Comparison of ENCODE assay signal across 9 mouse cellular contexts in genomic region chr1:38627683-38628361, GRCm38 (mm10). TPM values are rescaled to one million over a fixed set of nuclear protein-coding genes. Genes with fewer than 3 reads are reported as not detected.
DNase-seq lines count a peak whose midpoint lies in the region; ATAC-seq and TF ChIP-seq lines count a peak whose summit lies in the region.
"Had no signal": no experiment of that assay in that cellular context is flagged by ENCODE, and none has a peak within 500 bp of the region (broad histone marks: within the 10 kb centered on the region; RNA-seq: fewer than 3 reads in every experiment).

No protein-coding gene starts in this region.

- DNase-seq in gastrocnemius, adult 2 months: peak; percentile 22
- no peak for DNase-seq in gastrocnemius, adult 18-20 months (ENCODE audit: low spot score)
- no peak for DNase-seq in ES-E14 (ENCODE audit: low read depth, low spot score)
- DNase-seq in spleen, adult 18-20 months: no peak

- no peaks in the 10 kb centered on the region for H3K36me3 ChIP-seq in ES-E14 (ENCODE audit: control insufficient read depth, insufficient read depth, low read length, poor library complexity, severe bottlenecking)
- H3K36me3 ChIP-seq in forebrain, embryonic 16.5 days (ENCODE audit: control insufficient read depth, insufficient read depth): no peaks in the 10 kb centered on the region
- no peaks in the 10 kb centered on the region for H3K36me3 ChIP-seq in hindbrain, embryonic 15.5 days
- no peaks in the 10 kb centered on the region for H3K36me3 ChIP-seq in limb, embryonic 15.5 days
- H3K36me3 ChIP-seq in neural tube, embryonic 12.5 days: no peaks in the 10 kb centered on the region

- peak overlapping the region; percentile 74 for H3K9ac ChIP-seq in ES-E14 (ENCODE audit: insufficient read depth, low read depth, low read length, poor library complexity, severe bottlenecking)
- H3K9ac ChIP-seq in forebrain, embryonic 16.5 days (replicated peaks; ENCODE audit: low read depth, low read length): peak overlapping the region; percentile 97
- H3K9ac ChIP-seq in hindbrain, embryonic 15.5 days: peak overlapping the region; percentile 96
- peak overlapping the region; percentile 68 for H3K9ac ChIP-seq in limb, embryonic 15.5 days
- H3K9ac ChIP-seq in neural tube, embryonic 12.5 days: peak overlapping the region; percentile 90

- peak overlapping the region; percentile 66 for H3K27ac ChIP-seq in gastrocnemius, adult 2 months
- no peak overlapping the region for H3K27ac ChIP-seq in ES-E14 (ENCODE audit: insufficient read depth, low read depth, low read length, poor library complexity, severe bottlenecking)
- peak overlapping the region; percentile 93 for H3K27ac ChIP-seq in forebrain, embryonic 16.5 days (ENCODE audit: low read length)
- peak overlapping the region; percentile 97 for H3K27ac ChIP-seq in hindbrain, embryonic 15.5 days (replicated peaks)
- H3K27ac ChIP-seq in limb, embryonic 15.5 days: peak overlapping the region; percentile 93
- H3K27ac ChIP-seq in neural tube, embryonic 12.5 days: peak overlapping the region; percentile 92

- under 1% methylated on average over 31 of the region's 42 CpGs for WGBS in forebrain, embryonic 16.5 days
- under 1% methylated on average over 37 of the region's 42 CpGs for WGBS in hindbrain, embryonic 15.5 days
- WGBS in limb, embryonic 15.5 days: under 1% methylated on average over 41 of the region's 42 CpGs
- under 1% methylated on average over 39 of the region's 42 CpGs for WGBS in neural tube, embryonic 12.5 days

- H3K4me2 ChIP-seq in forebrain, embryonic 16.5 days (ENCODE audit: low read length): peak overlapping the region; percentile 56
- H3K4me2 ChIP-seq in hindbrain, embryonic 15.5 days: peak overlapping the region; percentile 91
- peak overlapping the region; percentile 74 for H3K4me2 ChIP-seq in limb, embryonic 15.5 days
- peak overlapping the region; percentile 88 for H3K4me2 ChIP-seq in neural tube, embryonic 12.5 days (replicated peaks)

- peak; percentile 60 for ATAC-seq in forebrain, embryonic 16.5 days
- ATAC-seq in hindbrain, embryonic 15.5 days (ENCODE audit: low FRiP score, low read depth): peak; percentile 40; the same call in 1 of the 2 replicates
- ATAC-seq in limb, embryonic 15.5 days (ENCODE audit: insufficient number of reproducible peaks, low FRiP score, low TSS enrichment, low read depth): peak; percentile 56
- peak; percentile 61 for ATAC-seq in neural tube, embryonic 12.5 days (ENCODE audit: low FRiP score, low read depth)

- no peaks in the 10 kb centered on the region for H3K27me3 ChIP-seq in forebrain, embryonic 16.5 days (replicated peaks; ENCODE audit: control insufficient read depth, insufficient read depth, low read length)
- no peaks in the 10 kb centered on the region for H3K27me3 ChIP-seq in hindbrain, embryonic 15.5 days
- peaks cover 19% of the 10 kb centered on the region; the same call in 1 of the 2 replicates for H3K27me3 ChIP-seq in limb, embryonic 15.5 days
- H3K27me3 ChIP-seq in neural tube, embryonic 12.5 days (replicated peaks): no peaks in the 10 kb centered on the region
- H3K27me3 ChIP-seq: CH12.LX had no signal

- TF ChIP-seq CTCF in gastrocnemius, adult 2 months (IDR thresholded peaks at IDR 0.05): no peak

- peaks cover 0 to 12% of the 10 kb centered on the region in 2 experiments; a peak in 1 of 4 replicates for H3K4me1 ChIP-seq in ES-E14 (ENCODE audit: control insufficient read depth in 2 of 2, insufficient read depth in 2 of 2, low read length in 2 of 2, poor library complexity in 1 of 2)
- H3K4me1 ChIP-seq in forebrain, embryonic 16.5 days (replicated peaks; ENCODE audit: control insufficient read depth, insufficient read depth, low read length): peaks cover 52% of the 10 kb centered on the region
- peaks cover 59% of the 10 kb centered on the region for H3K4me1 ChIP-seq in hindbrain, embryonic 15.5 days (replicated peaks)
- H3K4me1 ChIP-seq in limb, embryonic 15.5 days: peaks cover 41% of the 10 kb centered on the region
- peaks cover 41% of the 10 kb centered on the region for H3K4me1 ChIP-seq in neural tube, embryonic 12.5 days

- intact Hi-C loops in gastrocnemius, adult 2 months (cut with DNase I): loop anchor here (5.0 kb wide), 2 partner anchors 236 to 441 kb away; no protein-coding TSS in a partner anchor

- peak overlapping the region; percentile 85 for H3K4me3 ChIP-seq in gastrocnemius, adult 2 months
- H3K4me3 ChIP-seq in ES-E14 (ENCODE audit: insufficient read depth in 1 of 2, low read depth in 1 of 2, low read length in 2 of 2, poor library complexity in 1 of 2, severe bottlenecking in 1 of 2): peak overlapping the region; percentile 74 to 87
- H3K4me3 ChIP-seq in forebrain, embryonic 16.5 days (replicated peaks; ENCODE audit: low read length): peak overlapping the region; percentile 98
- peak overlapping the region; percentile 97 for H3K4me3 ChIP-seq in hindbrain, embryonic 15.5 days
- peak overlapping the region; percentile 81 for H3K4me3 ChIP-seq in limb, embryonic 15.5 days
- peak overlapping the region; percentile 87 for H3K4me3 ChIP-seq in neural tube, embryonic 12.5 days

- H3K9me3 ChIP-seq in ES-E14 (ENCODE audit: control insufficient read depth, insufficient read depth, low read depth, low read length): no peaks in the 10 kb centered on the region
- H3K9me3 ChIP-seq in forebrain, embryonic 16.5 days (ENCODE audit: control insufficient read depth, low read length): no peaks in the 10 kb centered on the region
- no peaks in the 10 kb centered on the region for H3K9me3 ChIP-seq in hindbrain, embryonic 15.5 days
- H3K9me3 ChIP-seq in limb, embryonic 15.5 days: no peaks in the 10 kb centered on the region
- no peaks in the 10 kb centered on the region for H3K9me3 ChIP-seq in neural tube, embryonic 12.5 days

- in situ Hi-C loops in ES-E14 (cut with MboI; ENCODE audit: low sequenced_read_pairs in 2 of 2, unreplicated experiment in 2 of 2): no loop called here

TF ChIP-seq in ES-E14, 5 proteins besides CTCF, POLR2A, EP300 and RAD21:
- TF ChIP-seq HCFC1 (IDR thresholded peaks at IDR 0.05; ENCODE audit: borderline replicate concordance, insufficient read depth, low read length) (0 out of 2 replicates have a peak, but pooled peaks have one; percentile 28), ZNF384 (IDR thresholded peaks at IDR 0.05; ENCODE audit: low read depth, low read length) (no peak)
TF ChIP-seq in ES-E14: peak in this region for 1.

RNA-seq across cellular contexts. Expression of gene Aff3, which starts 36.9 kb away (rescaled TPM):
- total RNA-seq in gastrocnemius, adult 2 months (2021): 1 to 10 TPM; 1.2 to 4.4 TPM
- total RNA-seq in gastrocnemius, adult 18-20 months (2021): 1 to 10 TPM; 1.2 to 2.0 TPM
- total RNA-seq in ES-E14 (2012; rRNA removed): 1.7 and 2.6 TPM in 2 replicates
- polyA plus RNA-seq in forebrain, embryonic 16.5 days (2015; fragmentation: Nextera tagmentation; extraction: Ambion mirVana): 16.9 and 22.4 TPM in 2 replicates
- polyA plus RNA-seq in hindbrain, embryonic 15.5 days (2015; fragmentation: Nextera tagmentation; extraction: Ambion mirVana): 33.4 and 37.8 TPM in 2 replicates
- polyA plus RNA-seq in limb, embryonic 15.5 days (2015; fragmentation: Nextera tagmentation; extraction: Ambion mirVana): 10.1 and 12.0 TPM in 2 replicates
- polyA plus RNA-seq in neural tube, embryonic 12.5 days (2016; fragmentation: Nextera tagmentation; extraction: Ambion mirVana): 37.7 and 38.8 TPM in 2 replicates
